Mouse (Mus musculus): ENCODE data around the gene Shc3. TPM values are rescaled to one million over a fixed set of nuclear protein-coding genes. Genes with fewer than 3 reads are reported as not detected.

The Shc3 gene
- total and polyA plus RNA-seq, 3 experiments, result not detected

DNA sequence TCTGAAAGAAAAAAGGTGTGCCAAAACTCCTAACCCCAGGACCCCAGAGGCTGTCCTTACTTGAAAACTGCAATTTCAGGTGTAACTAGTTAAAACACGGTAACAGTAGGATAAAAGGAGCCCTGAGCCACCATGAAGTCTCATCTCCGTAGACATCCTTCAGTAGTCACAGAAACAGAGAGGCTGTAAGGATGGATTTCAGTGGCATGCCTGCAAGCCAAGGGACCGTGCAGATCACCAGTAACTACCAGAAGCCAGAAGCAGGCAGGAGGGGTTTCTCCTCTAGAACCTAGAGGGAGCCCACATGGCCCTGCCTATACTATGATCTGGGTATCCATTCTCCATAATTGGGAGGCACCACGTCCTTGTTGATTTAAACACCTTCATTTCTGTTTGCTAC lies 104.9 kb downstream of the Shc3 start:
- H3K4me1 ChIP-seq (ENCODE audit: control insufficient read depth in 1 of 2, insufficient read depth in 2 of 2, low read length in 2 of 2), result no peaks in the 10 kb centered on the region
- no peaks in the 10 kb centered on the region for H3K36me3 ChIP-seq (ENCODE audit: control insufficient read depth in 1 of 2, insufficient read depth in 2 of 2, low read length in 2 of 2)
- no peak overlapping the region for H3K27ac ChIP-seq (ENCODE audit: control insufficient read depth, low read depth, low read length)
- H3K79me2 ChIP-seq (ENCODE audit: control insufficient read depth, insufficient read depth, low read length, poor library complexity), result no peaks in the 10 kb centered on the region
- no peak overlapping the region for H3K9ac ChIP-seq (ENCODE audit: control insufficient read depth, low read depth, low read length, poor library complexity, severe bottlenecking)
- H3K9me3 ChIP-seq (replicated peaks; ENCODE audit: insufficient read depth, low read length), result no peaks in the 10 kb centered on the region
- no peak overlapping the region for H3K4me3 ChIP-seq (ENCODE audit: control insufficient read depth in 1 of 2, insufficient read depth in 1 of 2, low read depth in 2 of 2, low read length in 2 of 2)
- H3K27me3 ChIP-seq (ENCODE audit: control insufficient read depth in 1 of 2, insufficient read depth in 2 of 2, low read length in 2 of 2), result no peaks in the 10 kb centered on the region
- DNase-seq (ENCODE audit: low read depth, low spot score), result no peak
- TF ChIP-seq MEF2A (IDR thresholded peaks at IDR 0.05; ENCODE audit: extremely low read depth, insufficient replicate concordance, low read depth, low read length, poor library complexity, severe bottlenecking) (no peak), E2F4 (IDR thresholded peaks at IDR 0.05; ENCODE audit: borderline replicate concordance, low read depth, low read length) (no peak), MXI1 (IDR thresholded peaks at IDR 0.05; ENCODE audit: low read depth, low read length) (no peak), RAD21 (IDR thresholded peaks at IDR 0.05; ENCODE audit: low read depth, low read length) (no peak), NELFE (IDR thresholded peaks at IDR 0.05; ENCODE audit: low read depth, low read length) (no peak), KAT2A (conservative IDR thresholded peaks at IDR 0.05; ENCODE audit: low read depth, low read length) (no peak), ZMIZ1 (IDR thresholded peaks at IDR 0.05; ENCODE audit: low read depth, low read length) (no peak), ZKSCAN1 (IDR thresholded peaks at IDR 0.05; ENCODE audit: low read depth, low read length) (no peak), GABPA (IDR thresholded peaks at IDR 0.05; ENCODE audit: low read depth, low read length) (no peak)

DNA sequence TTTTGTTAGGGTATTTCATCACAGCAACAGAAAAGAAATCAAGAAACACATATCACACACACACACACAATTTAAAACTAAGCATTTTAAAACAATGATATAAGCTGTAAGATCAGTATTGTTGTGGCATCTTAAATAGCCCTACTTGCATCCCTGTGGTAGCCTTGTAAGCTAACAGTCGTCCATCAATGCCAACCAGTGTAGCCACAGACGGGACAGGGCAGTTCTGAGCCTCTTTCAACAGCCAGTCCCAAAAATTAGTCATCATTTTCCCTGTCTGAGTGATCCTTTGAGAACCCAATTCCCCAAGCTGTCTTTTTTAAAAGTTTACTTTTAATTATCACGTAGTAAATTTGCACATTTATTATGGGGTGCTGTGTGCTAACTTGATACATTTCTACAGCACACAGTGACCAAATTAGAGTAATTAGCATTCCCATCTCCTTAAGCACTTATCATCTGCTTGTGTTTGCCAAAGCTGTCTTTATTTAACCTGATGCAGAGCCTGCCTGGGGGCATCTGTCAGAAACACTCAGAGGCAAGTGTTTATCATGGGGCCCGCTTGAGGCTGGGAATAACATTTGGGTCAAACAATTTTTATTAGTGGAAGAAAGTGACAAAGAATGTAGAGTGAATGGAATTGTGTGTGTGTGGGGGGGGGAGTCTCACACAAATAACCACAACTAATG lies 112.9 kb downstream of the Shc3 start:
- TF ChIP-seq HCFC1 (IDR thresholded peaks at IDR 0.05; ENCODE audit: low read depth, low read length), result no peak
- no peak for TF ChIP-seq BHLHE40 (IDR thresholded peaks at IDR 0.05; ENCODE audit: borderline replicate concordance, low read depth, low read length)
- Histone ChIP-seq H3K36me3 (ENCODE audit: control insufficient read depth in 1 of 2, insufficient read depth in 2 of 2, low read length in 2 of 2) (no peaks in the 10 kb centered on the region), H3K9me3 (replicated peaks; ENCODE audit: insufficient read depth, low read length) (no peaks in the 10 kb centered on the region), H3K4me1 (ENCODE audit: control insufficient read depth in 1 of 2, insufficient read depth in 2 of 2, low read length in 2 of 2) (no peaks in the 10 kb centered on the region), H3K79me2 (ENCODE audit: control insufficient read depth, insufficient read depth, low read length, poor library complexity) (no peaks in the 10 kb centered on the region), H3K27ac (ENCODE audit: control insufficient read depth, low read depth, low read length) (no peak overlapping the region), H3K4me3 (ENCODE audit: control insufficient read depth in 1 of 2, insufficient read depth in 1 of 2, low read depth in 2 of 2, low read length in 2 of 2) (no peak overlapping the region), H3K9ac (ENCODE audit: control insufficient read depth, low read depth, low read length, poor library complexity, severe bottlenecking) (no peak overlapping the region), H3K27me3 (ENCODE audit: control insufficient read depth in 1 of 2, insufficient read depth in 2 of 2, low read length in 2 of 2) (no peaks in the 10 kb centered on the region)
- no peak for DNase-seq (ENCODE audit: low read depth, low spot score)

DNA sequence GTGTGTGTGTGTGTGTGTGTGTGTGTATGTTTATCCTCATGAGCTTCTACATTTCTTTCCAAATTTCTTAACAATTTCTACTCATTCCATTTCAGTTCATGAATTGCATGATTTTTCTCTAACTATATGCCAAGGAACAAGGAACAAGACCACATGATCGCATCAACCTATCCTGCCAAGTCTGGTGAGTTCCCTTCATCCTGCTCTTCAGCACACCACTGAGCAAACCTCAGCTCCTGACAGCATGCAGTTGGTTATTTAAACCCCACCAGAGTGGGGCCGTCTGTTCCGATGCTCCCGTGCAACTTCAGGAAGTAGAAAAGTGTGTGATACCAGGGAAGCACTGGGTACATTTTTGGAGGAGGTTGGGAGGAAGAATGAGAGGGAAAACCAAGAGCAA lies 122.7 kb downstream of the Shc3 start:
- DNase-seq (ENCODE audit: low read depth, low spot score), result no peak
- no peak overlapping the region for H3K9ac ChIP-seq (ENCODE audit: control insufficient read depth, low read depth, low read length, poor library complexity, severe bottlenecking)
- no peaks in the 10 kb centered on the region for H3K36me3 ChIP-seq (ENCODE audit: control insufficient read depth in 1 of 2, insufficient read depth in 2 of 2, low read length in 2 of 2)
- H3K79me2 ChIP-seq (ENCODE audit: control insufficient read depth, insufficient read depth, low read length, poor library complexity), result no peaks in the 10 kb centered on the region
- H3K27me3 ChIP-seq (ENCODE audit: control insufficient read depth in 1 of 2, insufficient read depth in 2 of 2, low read length in 2 of 2), result no peaks in the 10 kb centered on the region
- H3K4me1 ChIP-seq (ENCODE audit: control insufficient read depth in 1 of 2, insufficient read depth in 2 of 2, low read length in 2 of 2), result no peaks in the 10 kb centered on the region
- H3K27ac ChIP-seq (ENCODE audit: control insufficient read depth, low read depth, low read length), result no peak overlapping the region
- H3K4me3 ChIP-seq (ENCODE audit: control insufficient read depth in 1 of 2, insufficient read depth in 1 of 2, low read depth in 2 of 2, low read length in 2 of 2), result no peak overlapping the region
- no peak for TF ChIP-seq GATA1 (IDR thresholded peaks at IDR 0.05; ENCODE audit: low read depth, low read length)
- no peak for TF ChIP-seq MYB (IDR thresholded peaks at IDR 0.05; ENCODE audit: low read depth, low read length)
- TF ChIP-seq USF1 (IDR thresholded peaks at IDR 0.05; ENCODE audit: low read depth, low read length), result no peak
- no peak for TF ChIP-seq EP300 (IDR thresholded peaks at IDR 0.05; ENCODE audit: low read depth in 1 of 2, low read length in 2 of 2)
- TF ChIP-seq TAL1 (IDR thresholded peaks at IDR 0.05; ENCODE audit: low read length), result no peak
- no peak for TF ChIP-seq CTCF (IDR thresholded peaks at IDR 0.05 in 2 of 3, conservative IDR thresholded peaks at IDR 0.05 in 1 of 3; ENCODE audit: control insufficient read depth in 1 of 3, insufficient read depth in 1 of 3, low read depth in 2 of 3, low read length in 3 of 3, poor library complexity in 1 of 3, severe bottlenecking in 1 of 3)
- TF ChIP-seq RAD21 (IDR thresholded peaks at IDR 0.05; ENCODE audit: low read depth, low read length), result no peak
- TF ChIP-seq RCOR1 (IDR thresholded peaks at IDR 0.05; ENCODE audit: low read depth, low read length), result no peak
- TF ChIP-seq MAZ (IDR thresholded peaks at IDR 0.05; ENCODE audit: low read depth, low read length), result no peak
- TF ChIP-seq ELF1 (IDR thresholded peaks at IDR 0.05; ENCODE audit: low read depth, low read length), result no peak
- no peaks in the 10 kb centered on the region for H3K9me3 ChIP-seq (replicated peaks; ENCODE audit: insufficient read depth, low read length)
